Comparison of ENCODE assay signal across 26 mouse cellular contexts in the genomic region with DNA sequence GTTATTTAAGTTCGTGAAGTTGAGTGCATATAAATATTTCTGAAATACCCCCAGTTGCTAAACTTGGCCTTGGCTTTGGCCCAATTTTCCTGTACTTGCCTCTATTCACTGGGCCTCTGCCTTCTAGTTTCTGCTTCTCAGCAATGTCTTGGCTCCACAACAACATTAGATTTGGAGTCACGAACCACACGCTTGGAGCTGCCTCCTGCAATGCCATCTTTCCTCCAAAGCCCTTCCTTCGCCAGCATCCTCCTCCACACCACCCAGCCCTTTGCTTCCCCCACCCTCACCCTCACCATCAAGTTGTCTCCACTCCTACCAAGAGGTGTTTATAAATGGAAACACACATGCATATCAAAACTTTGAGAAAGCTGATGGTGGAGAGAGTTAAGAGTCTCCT.
DNase-seq lines count a peak whose midpoint lies in the region; ATAC-seq and TF ChIP-seq lines count a peak whose summit lies in the region.
"Had no signal": no experiment of that assay in that cellular context is flagged by ENCODE, and none has a peak within 500 bp of the region (broad histone marks: within the 10 kb centered on the region; RNA-seq: fewer than 3 reads in every experiment).

No protein-coding gene starts in this region.

- 81% methylated on average over 4 of the region's 4 CpGs for WGBS in embryonic facial prominence, embryonic 14.5 days
- 85% methylated on average over 4 of the region's 4 CpGs for WGBS in embryonic facial prominence, embryonic 10.5 days
- WGBS in lung, embryonic 14.5 days, result 64% methylated on average over 4 of the region's 4 CpGs
- 54% methylated on average over 4 of the region's 4 CpGs for WGBS in lung, postnatal 0 days
- WGBS in thymus, adult 2 months, result 92% methylated on average over 4 of the region's 4 CpGs

- no peaks in the 10 kb centered on the region for H3K9me3 ChIP-seq in embryonic facial prominence, embryonic 14.5 days (ENCODE audit: control insufficient read depth, low read length)
- H3K9me3 ChIP-seq in embryonic facial prominence, embryonic 10.5 days, result no peaks in the 10 kb centered on the region
- H3K9me3 ChIP-seq in lung, embryonic 14.5 days (ENCODE audit: low read depth, low read length), result no peaks in the 10 kb centered on the region
- H3K9me3 ChIP-seq in lung, postnatal 0 days (ENCODE audit: low read length), result no peaks in the 10 kb centered on the region
- H3K9me3 ChIP-seq: embryonic facial prominence, embryonic 13.5 days; heart, embryonic 10.5 days; hindbrain, embryonic 12.5 days had no signal

- intact Hi-C loops in left cerebral cortex, postnatal 25 days (cut with DNase I), result no loop called here

- H3K36me3 ChIP-seq in embryonic facial prominence, embryonic 14.5 days (ENCODE audit: control insufficient read depth, insufficient read depth, low read length), result no peaks in the 10 kb centered on the region
- H3K36me3 ChIP-seq in embryonic facial prominence, embryonic 10.5 days (replicated peaks), result no peaks in the 10 kb centered on the region
- H3K36me3 ChIP-seq in lung, embryonic 14.5 days (ENCODE audit: insufficient read depth), result no peaks in the 10 kb centered on the region
- no peaks in the 10 kb centered on the region for H3K36me3 ChIP-seq in lung, postnatal 0 days (ENCODE audit: insufficient read depth, low read length)
- H3K36me3 ChIP-seq in thymus, adult 2 months (ENCODE audit: control insufficient read depth, insufficient read depth, low read length), result no peaks in the 10 kb centered on the region
- H3K36me3 ChIP-seq: embryonic facial prominence, embryonic 13.5 days; G1E; heart, embryonic 10.5 days; hindbrain, embryonic 12.5 days had no signal

- no peak for TF ChIP-seq CTCF in layer of hippocampus, adult 2 months (conservative IDR thresholded peaks at IDR 0.05)
- TF ChIP-seq CTCF in lung, embryonic 14.5 days (IDR thresholded peaks at IDR 0.05; ENCODE audit: low read depth), result no peak
- TF ChIP-seq CTCF in lung, postnatal 0 days (IDR thresholded peaks at IDR 0.05), result no peak
- TF ChIP-seq CTCF in thymus, adult 2 months (IDR thresholded peaks at IDR 0.05; ENCODE audit: borderline replicate concordance, control insufficient read depth, extremely low read depth, insufficient read depth, low read length, poor library complexity), result no peak

- H3K9ac ChIP-seq in embryonic facial prominence, embryonic 14.5 days (ENCODE audit: low read depth, low read length), result no peak overlapping the region
- no peak overlapping the region for H3K9ac ChIP-seq in lung, embryonic 14.5 days
- no peak overlapping the region for H3K9ac ChIP-seq in lung, postnatal 0 days (replicated peaks; ENCODE audit: low read depth)
- H3K9ac ChIP-seq: embryonic facial prominence, embryonic 13.5 days; forebrain, embryonic 13.5 days; forebrain, postnatal 0 days; hindbrain, embryonic 12.5 days had no signal

- no peak overlapping the region for H3K4me2 ChIP-seq in embryonic facial prominence, embryonic 14.5 days (ENCODE audit: low read depth, low read length)
- no peak overlapping the region for H3K4me2 ChIP-seq in lung, embryonic 14.5 days
- H3K4me2 ChIP-seq in lung, postnatal 0 days (replicated peaks; ENCODE audit: low read depth, low read length), result no peak overlapping the region
- H3K4me2 ChIP-seq: embryonic facial prominence, embryonic 13.5 days; forebrain, embryonic 13.5 days; hindbrain, embryonic 12.5 days had no signal

- H3K27me3 ChIP-seq in embryonic facial prominence, embryonic 14.5 days (replicated peaks; ENCODE audit: control insufficient read depth, insufficient read depth, low read length), result no peaks in the 10 kb centered on the region
- H3K27me3 ChIP-seq in embryonic facial prominence, embryonic 10.5 days (replicated peaks; ENCODE audit: low read depth, poor library complexity, severe bottlenecking), result no peaks in the 10 kb centered on the region
- H3K27me3 ChIP-seq in lung, embryonic 14.5 days (ENCODE audit: insufficient read depth, low read length), result no peaks in the 10 kb centered on the region
- H3K27me3 ChIP-seq in lung, postnatal 0 days (replicated peaks; ENCODE audit: insufficient read depth, low read length), result no peaks in the 10 kb centered on the region
- H3K27me3 ChIP-seq in thymus, adult 2 months (ENCODE audit: control insufficient read depth, insufficient read depth, low read length), result no peaks in the 10 kb centered on the region
- H3K27me3 ChIP-seq: embryonic facial prominence, embryonic 13.5 days; forebrain, embryonic 13.5 days; hindbrain, embryonic 12.5 days had no signal

- peak; percentile 12 for DNase-seq in embryonic facial prominence, embryonic 14.5 days (ENCODE audit: low spot score)
- no peak for DNase-seq in embryonic facial prominence, embryonic 10.5 days (ENCODE audit: low spot score)
- no peak for DNase-seq in layer of hippocampus, adult 2 months (ENCODE audit: low spot score in 2 of 2)
- no peak for DNase-seq in layer of hippocampus, postnatal 10 days (ENCODE audit: low spot score in 2 of 2)
- DNase-seq in lung, embryonic 14.5 days, result peak; percentile 33
- no peak for DNase-seq in lung, postnatal 0 days (ENCODE audit: low spot score)
- peak; percentile 29 to 80 for DNase-seq in left cerebral cortex, postnatal 25 days (ENCODE audit: low spot score in 2 of 2)
- DNase-seq in thymus, adult 2 months, result no peak
- DNase-seq: adrenal gland, adult 8-10 months; adrenal gland, postnatal 36 days; B cell, adult 2 months; cerebellum, adult 11 months; cerebellum, adult 8-10 months; cerebellum, postnatal 14 days; forebrain, postnatal 0 days; gastrocnemius, postnatal 10 days; heart, adult 18-20 months; heart, postnatal 10 days; heart, postnatal 4 days had no signal

- no peak for TF ChIP-seq POLR2A in thymus, adult 2 months (IDR thresholded peaks at IDR 0.05; ENCODE audit: control insufficient read depth, extremely low read depth, insufficient read depth, low read length, poor library complexity)

- no peak overlapping the region for H3K27ac ChIP-seq in embryonic facial prominence, embryonic 14.5 days (replicated peaks; ENCODE audit: low read depth, low read length)
- H3K27ac ChIP-seq in embryonic facial prominence, embryonic 10.5 days (replicated peaks), result no peak overlapping the region
- H3K27ac ChIP-seq in layer of hippocampus, adult 2 months, result peak overlapping the region; percentile 53
- no peak overlapping the region for H3K27ac ChIP-seq in lung, embryonic 14.5 days (ENCODE audit: low read depth)
- no peak overlapping the region for H3K27ac ChIP-seq in lung, postnatal 0 days (ENCODE audit: low read length)
- no peak overlapping the region for H3K27ac ChIP-seq in thymus, adult 2 months (ENCODE audit: control insufficient read depth, insufficient read depth, low read length)
- H3K27ac ChIP-seq: embryonic facial prominence, embryonic 13.5 days; forebrain, embryonic 13.5 days; heart, embryonic 10.5 days; hindbrain, embryonic 12.5 days had no signal

- H3K4me1 ChIP-seq in embryonic facial prominence, embryonic 14.5 days (ENCODE audit: control insufficient read depth, insufficient read depth, low read length), result no peaks in the 10 kb centered on the region
- H3K4me1 ChIP-seq in embryonic facial prominence, embryonic 10.5 days, result no peaks in the 10 kb centered on the region
- H3K4me1 ChIP-seq in lung, embryonic 14.5 days (ENCODE audit: insufficient read depth), result no peaks in the 10 kb centered on the region
- no peaks in the 10 kb centered on the region for H3K4me1 ChIP-seq in lung, postnatal 0 days (ENCODE audit: insufficient read depth, low read depth, low read length)
- no peaks in the 10 kb centered on the region for H3K4me1 ChIP-seq in thymus, adult 2 months (replicated peaks; ENCODE audit: control insufficient read depth, insufficient read depth, low read length)
- H3K4me1 ChIP-seq: embryonic facial prominence, embryonic 13.5 days; forebrain, embryonic 13.5 days; heart, embryonic 10.5 days; hindbrain, embryonic 12.5 days had no signal

- no peak overlapping the region for H3K4me3 ChIP-seq in embryonic facial prominence, embryonic 14.5 days (ENCODE audit: low read depth, low read length)
- no peak overlapping the region for H3K4me3 ChIP-seq in embryonic facial prominence, embryonic 10.5 days
- no peak overlapping the region for H3K4me3 ChIP-seq in layer of hippocampus, adult 2 months
- H3K4me3 ChIP-seq in lung, embryonic 14.5 days (ENCODE audit: low read depth, low read length), result no peak overlapping the region
- H3K4me3 ChIP-seq in lung, postnatal 0 days (ENCODE audit: low read depth, low read length), result no peak overlapping the region
- no peak overlapping the region for H3K4me3 ChIP-seq in thymus, adult 2 months (ENCODE audit: control insufficient read depth, insufficient read depth, low read length)
- H3K4me3 ChIP-seq: embryonic facial prominence, embryonic 13.5 days; forebrain, embryonic 13.5 days; heart, embryonic 10.5 days; hindbrain, embryonic 12.5 days had no signal

- TF ChIP-seq EP300 in lung, postnatal 0 days (IDR thresholded peaks at IDR 0.05), result no peak

- ATAC-seq in embryonic facial prominence, embryonic 14.5 days (ENCODE audit: low read depth), result no peak
- ATAC-seq in lung, embryonic 14.5 days (ENCODE audit: insufficient read depth), result no peak
- no peak for ATAC-seq in lung, postnatal 0 days
- ATAC-seq: CD4-positive, CD25-positive, alpha-beta regulatory T cell, adult 4 months; forebrain, embryonic 13.5 days; forebrain, postnatal 0 days; hindbrain, embryonic 16.5 days had no signal

Comparison
In these comparisons a context has a peak if more than half of its experiments do, and no peak if none do; other contexts are left out.
1. DNase-seq: peak in embryonic facial prominence, embryonic 14.5 days (single experiment), lung, embryonic 14.5 days (single experiment) and left cerebral cortex, postnatal 25 days (2 of 2); none in embryonic facial prominence, embryonic 10.5 days (single experiment), layer of hippocampus, adult 2 months (0 of 2), layer of hippocampus, postnatal 10 days (0 of 2), lung, postnatal 0 days (single experiment) and thymus, adult 2 months (single experiment).